Mouse (Mus musculus) hindbrain, embryonic 14.5 days (tissue): ENCODE data around the gene Wap. TPM values are rescaled to one million over a fixed set of nuclear protein-coding genes. Genes with fewer than 3 reads are reported as not detected.

Experiments
- polyA plus RNA-seq: library from polyadenylated mRNA; unstranded; fragments of >200 nt; fragmentation: Nextera tagmentation; extraction: Ambion mirVana; gene quantifications from 2 replicates; pipeline ENCODE4 v1.2.1, GENCODE M21; 2014

Wap gene
- polyA plus RNA-seq, 1 experiment from 2014 or later, result not detected

Other genes starting within 250 kb of the Wap start
- 31.7 and 33.5 TPM in 2 replicates for gene Zmiz2, start 249.6 kb downstream of the Wap start, polyA plus RNA-seq
- 4,304 and 4,427 TPM in 2 replicates for gene Ppia, start 223.2 kb downstream of the Wap start, polyA plus RNA-seq
- 239 and 249 TPM in 2 replicates for gene H2afv, start 194.2 kb downstream of the Wap start, polyA plus RNA-seq
- 9.8 and 9.9 TPM in 2 replicates for gene Purb, start 162.7 kb downstream of the Wap start, polyA plus RNA-seq
- 0.31 and 0.74 TPM in 2 replicates for gene Myo1g, start 117.7 kb downstream of the Wap start, polyA plus RNA-seq
- gene Ccm2, start 91.8 kb downstream of the Wap start, polyA plus RNA-seq, result 89.0 and 89.4 TPM in 2 replicates
- gene Nacad, start 32.6 kb downstream of the Wap start, polyA plus RNA-seq, result 75.2 and 75.9 TPM in 2 replicates
- 25.7 and 26.5 TPM in 2 replicates for gene Tbrg4, start 12.6 kb downstream of the Wap start, polyA plus RNA-seq
- 22.1 and 26.7 TPM in 2 replicates for gene Ramp3, start 19.9 kb upstream of the Wap start, polyA plus RNA-seq
- not detected in 2 replicates for gene Gm11983, start 199.0 kb upstream of the Wap start, polyA plus RNA-seq